Mouse (Mus musculus) kidney, adult 2 months (tissue): ENCODE data around the gene Gfod1.

Experiments
- CTCF ChIP-seq: fragments of 200-500 bp; conservative IDR thresholded peaks from 2 replicates; pipeline ENCODE4 v1.5.1; 2011; ENCODE audit warnings: low read depth, mild to moderate bottlenecking, control low read depth, low read length, moderate library complexity, mixed read lengths; ENCODE audit not compliant: insufficient read depth, insufficient read length
- POLR2A ChIP-seq: fragments of 200-500 bp; IDR thresholded peaks from one replicate; pipeline ENCODE4 v1.6.1; 2011; ENCODE audit warnings: low read depth, low read length, control low read depth

- TF ChIP-seq CTCF (no peak), POLR2A (no peak)
Measured at GRCm38 (mm10) chr13:43353356-43353755, 49.4 kb upstream of the Gfod1 start.
